Mouse (Mus musculus): ENCODE data around the gene Nrxn1. TPM values are rescaled to one million over a fixed set of nuclear protein-coding genes. Genes with fewer than 3 reads are reported as not detected.

Nrxn1 gene
- polyA plus RNA-seq, 1 experiment from 2014 or later: 4.2 TPM

GRCm38 (mm10) chr17:90638183-90638727, 454.6 kb downstream of the Nrxn1 start:
- H3K27ac ChIP-seq (ENCODE audit: low read depth): no peak overlapping the region
- no peaks in the 10 kb centered on the region for H3K27me3 ChIP-seq (replicated peaks; ENCODE audit: control insufficient read depth, insufficient read depth, low read length)
- no peak overlapping the region for H3K4me3 ChIP-seq (ENCODE audit: low read depth, low read length)
- H3K4me1 ChIP-seq (replicated peaks; ENCODE audit: control insufficient read depth, insufficient read depth, low read length): no peaks in the 10 kb centered on the region
- H3K9me3 ChIP-seq (ENCODE audit: control insufficient read depth, low read length): no peaks in the 10 kb centered on the region
- H3K9ac ChIP-seq (ENCODE audit: low read length): no peak overlapping the region
- DNase-seq (ENCODE audit: low spot score): no peak
- WGBS: 78% methylated on average over 4 of the region's 4 CpGs
- no peaks in the 10 kb centered on the region for H3K36me3 ChIP-seq (ENCODE audit: control insufficient read depth, insufficient read depth, low read length)
- H3K4me2 ChIP-seq (ENCODE audit: low read length): no peak overlapping the region
- ATAC-seq (replicated peaks; ENCODE audit: low FRiP score, low TSS enrichment, low read depth): no peak

DNA sequence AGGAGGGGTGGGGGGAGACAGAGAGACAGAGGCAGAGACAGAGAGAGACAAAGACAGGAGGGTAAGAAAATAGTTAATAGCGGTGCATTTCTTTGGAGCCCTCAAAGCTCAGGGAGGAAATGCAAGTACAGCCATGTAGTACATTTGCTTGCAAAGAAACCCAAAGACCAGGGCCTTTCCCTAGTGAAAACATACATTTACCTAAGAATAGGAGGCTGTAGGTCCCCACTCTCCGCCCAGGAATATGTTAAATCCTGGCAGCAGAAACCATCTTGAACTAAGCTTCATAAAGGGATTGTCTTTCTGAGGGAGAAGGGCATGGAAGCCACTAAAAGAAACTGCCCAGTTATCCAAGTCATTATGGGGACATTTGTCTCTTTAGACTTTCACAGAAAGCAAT, 461.5 kb downstream of the Nrxn1 start:
- Histone ChIP-seq H3K27ac (ENCODE audit: low read depth) (no peak overlapping the region), H3K36me3 (ENCODE audit: control insufficient read depth, insufficient read depth, low read length) (no peaks in the 10 kb centered on the region), H3K4me3 (ENCODE audit: low read depth, low read length) (no peak overlapping the region), H3K9me3 (ENCODE audit: control insufficient read depth, low read length) (no peaks in the 10 kb centered on the region), H3K27me3 (replicated peaks; ENCODE audit: control insufficient read depth, insufficient read depth, low read length) (no peaks in the 10 kb centered on the region), H3K4me2 (ENCODE audit: low read length) (no peak overlapping the region), H3K4me1 (replicated peaks; ENCODE audit: control insufficient read depth, insufficient read depth, low read length) (no peaks in the 10 kb centered on the region), H3K9ac (ENCODE audit: low read length) (no peak overlapping the region)
- 58% methylated on average over 2 of the region's 2 CpGs for WGBS
- no peak for ATAC-seq (replicated peaks; ENCODE audit: low FRiP score, low TSS enrichment, low read depth)
- no peak for DNase-seq (ENCODE audit: low spot score)

- H3K4me3 ChIP-seq (ENCODE audit: low read depth, low read length): no peak overlapping the region
- H3K9ac ChIP-seq (ENCODE audit: low read length): no peak overlapping the region
- no peak overlapping the region for H3K27ac ChIP-seq (ENCODE audit: low read depth)
- DNase-seq (ENCODE audit: low spot score) (peak; percentile 51), ATAC-seq (replicated peaks; ENCODE audit: low FRiP score, low TSS enrichment, low read depth) (no peak)
- H3K9me3 ChIP-seq (ENCODE audit: control insufficient read depth, low read length): no peaks in the 10 kb centered on the region
- H3K36me3 ChIP-seq (ENCODE audit: control insufficient read depth, insufficient read depth, low read length): no peaks in the 10 kb centered on the region
- no peaks in the 10 kb centered on the region for H3K4me1 ChIP-seq (replicated peaks; ENCODE audit: control insufficient read depth, insufficient read depth, low read length)
- H3K27me3 ChIP-seq (replicated peaks; ENCODE audit: control insufficient read depth, insufficient read depth, low read length): no peaks in the 10 kb centered on the region
- 58% methylated on average over 13 of the region's 13 CpGs for WGBS
- H3K4me2 ChIP-seq (ENCODE audit: low read length): no peak overlapping the region
Observed at GRCm38 (mm10) chr17:90629851-90630250, 463.0 kb downstream of the Nrxn1 start.

DNA sequence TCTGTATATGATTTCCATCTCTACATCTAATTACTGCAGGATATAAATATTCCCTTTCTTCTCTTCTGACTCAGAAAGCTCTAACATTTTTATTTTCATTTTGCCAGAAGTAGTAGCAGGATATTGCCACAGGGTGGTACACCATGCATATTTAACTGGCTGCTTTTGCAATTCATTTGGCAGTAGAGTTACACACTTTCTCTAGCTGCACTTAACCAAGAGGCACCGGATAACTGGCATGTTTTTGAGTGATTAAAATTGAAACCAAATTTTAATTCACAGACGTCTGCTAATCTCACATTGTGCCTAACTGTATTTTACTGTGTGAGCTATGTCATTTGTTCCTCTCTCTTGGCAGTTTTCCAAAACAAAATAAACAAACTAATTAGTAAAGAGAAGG, 464.4 kb downstream of the Nrxn1 start:
- Histone ChIP-seq H3K27ac (ENCODE audit: low read depth) (no peak overlapping the region), H3K36me3 (ENCODE audit: control insufficient read depth, insufficient read depth, low read length) (no peaks in the 10 kb centered on the region), H3K9me3 (ENCODE audit: control insufficient read depth, low read length) (no peaks in the 10 kb centered on the region), H3K27me3 (replicated peaks; ENCODE audit: control insufficient read depth, insufficient read depth, low read length) (no peaks in the 10 kb centered on the region), H3K9ac (ENCODE audit: low read length) (no peak overlapping the region), H3K4me1 (replicated peaks; ENCODE audit: control insufficient read depth, insufficient read depth, low read length) (no peaks in the 10 kb centered on the region), H3K4me3 (ENCODE audit: low read depth, low read length) (no peak overlapping the region), H3K4me2 (ENCODE audit: low read length) (no peak overlapping the region)
- DNase-seq (ENCODE audit: low spot score): no peak
- no peak for ATAC-seq (replicated peaks; ENCODE audit: low FRiP score, low TSS enrichment, low read depth)
- 26% methylated on average over 2 of the region's 2 CpGs for WGBS

GRCm38 (mm10) chr17:90628004-90628403, 464.9 kb downstream of the Nrxn1 start:
- ATAC-seq (replicated peaks; ENCODE audit: low FRiP score, low TSS enrichment, low read depth): no peak

DNA sequence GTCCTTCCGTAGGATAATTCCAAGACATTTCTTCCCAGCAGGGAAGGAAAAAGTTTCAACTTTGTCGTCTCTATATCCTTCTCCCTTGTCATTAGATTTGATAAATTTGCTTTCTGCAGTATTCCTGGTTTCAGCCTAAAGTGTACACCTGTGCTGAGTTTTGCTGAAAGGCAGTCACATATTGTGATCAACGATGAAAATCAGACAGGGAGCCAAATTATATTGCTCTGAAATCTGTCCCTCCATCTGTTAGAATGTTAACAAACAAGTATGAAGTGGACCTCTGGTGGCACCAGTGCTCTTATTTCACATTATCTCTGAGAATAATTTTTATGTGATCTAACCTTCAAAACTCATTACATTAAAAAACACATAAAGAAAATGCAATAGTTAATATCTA, 465.5 kb downstream of the Nrxn1 start:
- WGBS: 62% methylated on average over 3 of the region's 3 CpGs
- DNase-seq (ENCODE audit: low spot score): no peak
- Histone ChIP-seq H3K4me1 (replicated peaks; ENCODE audit: control insufficient read depth, insufficient read depth, low read length) (no peaks in the 10 kb centered on the region), H3K36me3 (ENCODE audit: control insufficient read depth, insufficient read depth, low read length) (no peaks in the 10 kb centered on the region), H3K4me2 (ENCODE audit: low read length) (no peak overlapping the region), H3K9ac (ENCODE audit: low read length) (no peak overlapping the region), H3K27ac (ENCODE audit: low read depth) (no peak overlapping the region), H3K27me3 (replicated peaks; ENCODE audit: control insufficient read depth, insufficient read depth, low read length) (no peaks in the 10 kb centered on the region), H3K9me3 (ENCODE audit: control insufficient read depth, low read length) (no peaks in the 10 kb centered on the region), H3K4me3 (ENCODE audit: low read depth, low read length) (no peak overlapping the region)
- ATAC-seq (replicated peaks; ENCODE audit: low FRiP score, low TSS enrichment, low read depth): no peak

More at GRCm38 (mm10) chr17:90628004-90628403, 464.9 kb downstream of the Nrxn1 start:
- Histone ChIP-seq H3K4me2 (ENCODE audit: low read length) (no peak overlapping the region), H3K4me3 (ENCODE audit: low read depth, low read length) (no peak overlapping the region), H3K4me1 (replicated peaks; ENCODE audit: control insufficient read depth, insufficient read depth, low read length) (no peaks in the 10 kb centered on the region), H3K36me3 (ENCODE audit: control insufficient read depth, insufficient read depth, low read length) (no peaks in the 10 kb centered on the region), H3K9ac (ENCODE audit: low read length) (no peak overlapping the region), H3K27ac (ENCODE audit: low read depth) (no peak overlapping the region), H3K9me3 (ENCODE audit: control insufficient read depth, low read length) (no peaks in the 10 kb centered on the region), H3K27me3 (replicated peaks; ENCODE audit: control insufficient read depth, insufficient read depth, low read length) (no peaks in the 10 kb centered on the region)
- no peak for DNase-seq (ENCODE audit: low spot score)
- WGBS: 54% methylated on average over 3 of the region's 3 CpGs

- ATAC-seq (replicated peaks; ENCODE audit: low FRiP score, low TSS enrichment, low read depth) (no peak), DNase-seq (ENCODE audit: low spot score) (no peak)
- Histone ChIP-seq H3K9ac (ENCODE audit: low read length) (no peak overlapping the region), H3K4me3 (ENCODE audit: low read depth, low read length) (no peak overlapping the region), H3K9me3 (ENCODE audit: control insufficient read depth, low read length) (no peaks in the 10 kb centered on the region), H3K4me1 (replicated peaks; ENCODE audit: control insufficient read depth, insufficient read depth, low read length) (no peaks in the 10 kb centered on the region), H3K4me2 (ENCODE audit: low read length) (no peak overlapping the region), H3K27me3 (replicated peaks; ENCODE audit: control insufficient read depth, insufficient read depth, low read length) (no peaks in the 10 kb centered on the region), H3K27ac (ENCODE audit: low read depth) (no peak overlapping the region), H3K36me3 (ENCODE audit: control insufficient read depth, insufficient read depth, low read length) (no peaks in the 10 kb centered on the region)
- WGBS: 54% methylated on average over 1 of the region's 1 CpGs
Observed at GRCm38 (mm10) chr17:90624591-90625266, 468.1 kb downstream of the Nrxn1 start.

DNA sequence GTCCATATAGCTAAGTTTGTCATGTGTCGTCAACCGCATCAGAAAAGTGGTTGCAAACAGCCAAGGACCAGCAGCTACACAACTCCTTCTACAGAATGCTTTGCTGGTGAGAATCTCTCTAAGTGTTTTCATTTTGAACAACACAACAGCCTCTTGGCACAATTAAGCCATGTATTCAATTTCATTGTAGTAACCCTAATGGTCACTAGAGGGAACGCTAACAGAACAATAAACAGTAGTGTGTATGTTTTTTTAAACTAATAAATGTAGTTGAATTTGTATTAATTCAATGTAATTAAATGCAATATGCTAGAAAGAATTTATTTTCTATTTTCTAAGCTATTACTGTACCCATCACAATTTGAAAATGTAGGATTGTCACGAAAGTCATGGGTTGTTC, 471.0 kb downstream of the Nrxn1 start:
- no peak overlapping the region for H3K4me2 ChIP-seq (ENCODE audit: low read length)
- no peak for ATAC-seq (replicated peaks; ENCODE audit: low FRiP score, low TSS enrichment, low read depth)

GRCm38 (mm10) chr17:90615019-90615418, 477.9 kb downstream of the Nrxn1 start:
- ATAC-seq (replicated peaks; ENCODE audit: low FRiP score, low TSS enrichment, low read depth) (no peak), DNase-seq (ENCODE audit: low spot score) (no peak)
- H3K36me3 ChIP-seq (ENCODE audit: control insufficient read depth, insufficient read depth, low read length): no peaks in the 10 kb centered on the region
- 66% methylated on average over 3 of the region's 3 CpGs for WGBS
- no peak overlapping the region for H3K9ac ChIP-seq (ENCODE audit: low read length)
- H3K4me2 ChIP-seq (ENCODE audit: low read length): no peak overlapping the region
- H3K4me1 ChIP-seq (replicated peaks; ENCODE audit: control insufficient read depth, insufficient read depth, low read length): no peaks in the 10 kb centered on the region
- H3K27me3 ChIP-seq (replicated peaks; ENCODE audit: control insufficient read depth, insufficient read depth, low read length): no peaks in the 10 kb centered on the region
- H3K9me3 ChIP-seq (ENCODE audit: control insufficient read depth, low read length): no peaks in the 10 kb centered on the region
- no peak overlapping the region for H3K27ac ChIP-seq (ENCODE audit: low read depth)
- no peak overlapping the region for H3K4me3 ChIP-seq (ENCODE audit: low read depth, low read length)

More for the DNA sequence above, 471.0 kb downstream of the Nrxn1 start:
- Histone ChIP-seq H3K9me3 (ENCODE audit: control insufficient read depth, low read length) (no peaks in the 10 kb centered on the region), H3K27ac (ENCODE audit: low read depth) (no peak overlapping the region), H3K4me1 (replicated peaks; ENCODE audit: control insufficient read depth, insufficient read depth, low read length) (no peaks in the 10 kb centered on the region), H3K4me3 (ENCODE audit: low read depth, low read length) (no peak overlapping the region), H3K27me3 (replicated peaks; ENCODE audit: control insufficient read depth, insufficient read depth, low read length) (no peaks in the 10 kb centered on the region), H3K36me3 (ENCODE audit: control insufficient read depth, insufficient read depth, low read length) (no peaks in the 10 kb centered on the region), H3K9ac (ENCODE audit: low read length) (no peak overlapping the region)
- 91% methylated on average over 4 of the region's 4 CpGs for WGBS
- DNase-seq (ENCODE audit: low spot score): no peak
